Mouse (Mus musculus) retina, postnatal 1 day (tissue): Measurements from ENCODE around the gene Tmc5.

Experiments
- DNase-seq: peaks from one replicate; pipeline ENCODE4 v3.0.0-alpha.2; 2012

The Tmc5 gene

GRCm38 (mm10) chr7:118611185-118611749, 14.2 kb downstream of the Tmc5 start:
- DNase-seq: no peak

GRCm38 (mm10) chr7:118611933-118612332, 14.8 kb downstream of the Tmc5 start:
- DNase-seq: no peak

DNA sequence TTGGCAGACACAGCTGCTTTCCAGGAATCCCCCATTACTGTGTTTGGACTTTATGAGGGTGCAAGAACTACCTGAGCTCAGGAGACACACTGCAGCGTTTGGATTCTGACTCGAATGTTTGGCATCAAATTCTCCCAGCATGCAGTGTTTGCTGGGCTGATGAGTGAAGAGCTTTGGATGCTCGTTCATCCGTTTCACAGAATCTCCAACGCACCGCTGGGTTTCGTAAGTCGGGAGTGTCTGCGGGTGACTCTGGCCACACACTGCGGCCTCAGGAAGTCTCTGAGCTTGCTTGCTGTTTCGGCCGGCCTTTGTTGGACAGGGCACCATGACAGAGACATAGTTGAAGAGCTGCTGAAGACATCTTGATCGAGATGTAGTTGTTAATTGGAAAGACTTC, 17.0 kb downstream of the Tmc5 start:
- peak; percentile 67 for DNase-seq

DNA sequence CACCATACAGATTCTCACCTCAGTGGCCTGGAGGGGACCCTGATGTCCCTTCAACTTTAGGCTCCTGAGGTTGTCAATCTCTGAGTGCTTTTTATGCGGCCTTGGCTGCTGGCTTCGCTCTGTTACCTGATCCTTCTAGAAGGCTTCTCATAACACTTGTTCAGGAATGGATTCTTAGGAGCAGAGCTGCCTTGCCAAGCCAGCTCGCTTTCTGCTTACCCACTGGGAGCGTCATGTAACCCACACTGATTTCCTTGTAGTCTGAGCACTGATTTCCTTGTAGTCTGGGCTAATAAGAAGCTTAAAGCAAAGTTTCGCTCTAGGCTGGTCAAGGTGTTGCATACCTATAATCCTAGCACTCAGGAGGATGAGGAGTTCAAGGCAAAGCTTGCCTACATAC, 21.0 kb downstream of the Tmc5 start:
- no peak for DNase-seq

GRCm38 (mm10) chr7:118620243-118620906, 23.3 kb downstream of the Tmc5 start:
- DNase-seq: no peak

GRCm38 (mm10) chr7:118621094-118621493, 24.0 kb downstream of the Tmc5 start:
- DNase-seq: no peak

DNA sequence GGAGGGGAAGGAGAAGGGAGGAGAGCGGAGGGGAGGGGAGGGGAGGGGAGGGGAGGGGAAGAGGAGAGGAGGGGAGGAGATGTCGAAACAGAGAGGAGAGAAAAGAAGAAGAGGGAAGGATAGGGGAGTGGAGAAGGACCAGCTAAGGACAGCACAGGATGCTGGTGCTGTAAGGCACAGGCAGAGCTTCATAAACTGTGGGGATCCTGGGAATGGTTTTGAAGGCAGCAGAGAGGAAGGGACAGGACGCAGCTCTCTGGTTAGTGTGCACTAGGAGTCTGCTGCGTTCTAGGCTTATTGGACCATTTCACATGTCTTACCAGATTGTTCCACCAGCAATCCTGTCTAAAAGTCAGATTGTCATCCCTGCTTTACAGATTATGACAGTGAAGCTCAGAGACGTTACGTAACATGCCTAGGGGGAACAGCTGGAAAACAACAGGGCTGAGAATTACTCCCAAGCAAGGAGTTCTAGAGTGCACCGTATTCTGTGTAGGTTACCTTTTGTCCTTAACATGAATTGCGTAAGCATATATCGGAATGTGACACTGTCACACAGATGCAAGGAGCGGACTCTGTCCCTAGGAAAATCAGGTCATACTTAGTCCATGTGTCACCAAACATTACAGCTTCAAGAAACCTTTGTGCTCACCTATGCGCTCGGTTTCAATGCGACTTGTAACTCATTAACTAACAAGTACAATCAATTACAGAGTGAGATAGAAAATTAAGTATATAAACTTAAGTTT, 30.6 kb downstream of the Tmc5 start:
- no peak for DNase-seq

- no peak for DNase-seq
Observed at GRCm38 (mm10) chr7:118633094-118633493, 36.0 kb downstream of the Tmc5 start.

- no peak for DNase-seq
Observed at GRCm38 (mm10) chr7:118633951-118634350, 36.9 kb downstream of the Tmc5 start.

GRCm38 (mm10) chr7:118637466-118637865, 40.4 kb downstream of the Tmc5 start:
- DNase-seq: no peak

DNA sequence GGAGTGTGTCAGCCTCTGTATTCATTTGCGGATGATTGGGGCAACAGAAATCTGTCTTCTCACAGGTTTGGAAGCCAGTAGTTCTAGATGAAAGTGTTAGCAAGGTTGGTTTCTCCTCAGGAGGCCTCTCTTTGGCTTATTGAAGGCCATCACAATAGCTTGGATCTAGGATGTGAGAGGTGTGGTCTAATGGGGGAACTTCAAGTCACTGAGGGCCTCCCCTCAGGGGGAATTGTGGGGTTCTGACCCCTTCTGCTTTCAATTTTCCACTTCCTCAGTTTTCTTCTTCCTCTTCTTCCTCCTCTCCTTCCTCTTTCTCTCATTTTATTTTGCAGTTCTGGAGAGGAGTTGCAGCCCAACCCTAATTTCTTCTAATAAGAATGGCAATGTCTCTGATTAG, 49.1 kb downstream of the Tmc5 start:
- DNase-seq: no peak

DNA sequence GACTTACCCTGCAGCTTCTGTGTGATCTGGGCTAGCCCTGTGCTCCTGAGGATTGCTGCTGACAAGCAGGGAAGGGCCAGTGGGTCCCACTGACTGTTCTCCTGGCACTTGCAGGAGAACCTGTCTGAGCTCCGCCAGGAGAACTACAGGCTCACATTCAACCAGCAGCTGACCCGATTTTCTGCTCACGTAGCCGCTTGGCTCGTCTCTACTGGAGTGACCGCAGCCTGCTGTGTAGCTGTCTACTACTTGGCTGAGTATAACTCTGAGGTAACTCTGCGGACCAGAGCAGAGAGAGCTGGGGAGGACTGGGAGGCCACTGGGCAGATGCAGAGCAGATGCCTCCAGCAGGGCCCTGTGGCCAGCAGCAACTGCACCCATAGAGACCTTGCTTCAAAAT, 52.2 kb downstream of the Tmc5 start:
- no peak for DNase-seq

- DNase-seq: no peak
Observed at GRCm38 (mm10) chr7:118650119-118650518, 53.0 kb downstream of the Tmc5 start.

DNA sequence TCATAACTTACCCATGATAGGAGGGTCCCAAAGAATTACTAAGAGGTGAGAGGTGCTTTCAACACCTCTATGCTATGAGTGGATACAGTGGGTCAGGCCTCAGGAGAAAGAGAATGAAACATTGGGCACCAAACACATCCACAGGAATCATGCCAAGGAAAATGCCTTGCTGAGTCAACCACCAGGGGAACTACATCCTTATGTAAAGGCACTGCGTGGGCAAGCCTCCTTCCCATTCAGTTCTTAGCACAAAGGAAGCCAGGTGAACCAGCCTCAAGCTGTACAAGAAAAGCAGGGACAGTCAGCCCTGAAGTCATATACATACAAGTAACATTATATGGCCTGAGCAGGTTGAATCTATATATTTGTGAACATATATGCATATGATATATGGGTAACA, 53.8 kb downstream of the Tmc5 start:
- DNase-seq: no peak

GRCm38 (mm10) chr7:118652572-118653295, 55.6 kb downstream of the Tmc5 start:
- DNase-seq: no peak

- no peak for DNase-seq
Observed at GRCm38 (mm10) chr7:118656730-118657129, 59.6 kb downstream of the Tmc5 start.

- no peak for DNase-seq
Observed at GRCm38 (mm10) chr7:118667773-118668172, 70.7 kb downstream of the Tmc5 start.

- no peak for DNase-seq
Observed at GRCm38 (mm10) chr7:118670142-118670541, 73.0 kb downstream of the Tmc5 start.

DNA sequence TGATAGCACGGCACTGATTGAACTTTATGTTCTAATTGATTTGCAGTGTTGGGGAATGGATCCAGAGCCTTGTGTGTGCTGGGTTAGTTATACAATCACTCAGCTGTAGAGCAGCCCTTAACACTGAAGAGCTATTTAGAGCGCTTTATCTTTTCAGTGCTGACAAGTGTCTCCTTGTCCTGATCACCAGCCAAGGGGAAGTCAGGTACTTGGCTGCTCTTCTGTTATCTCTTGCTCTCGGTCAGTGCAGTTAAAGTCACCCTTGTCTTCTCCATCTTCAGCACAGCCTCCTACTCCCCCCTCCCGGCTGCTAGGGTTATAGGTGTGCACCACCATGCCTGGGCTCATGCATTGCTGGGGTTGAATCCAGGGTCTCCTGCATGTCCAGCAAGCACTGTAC, 79.7 kb downstream of the Tmc5 start:
- DNase-seq: no peak

DNA sequence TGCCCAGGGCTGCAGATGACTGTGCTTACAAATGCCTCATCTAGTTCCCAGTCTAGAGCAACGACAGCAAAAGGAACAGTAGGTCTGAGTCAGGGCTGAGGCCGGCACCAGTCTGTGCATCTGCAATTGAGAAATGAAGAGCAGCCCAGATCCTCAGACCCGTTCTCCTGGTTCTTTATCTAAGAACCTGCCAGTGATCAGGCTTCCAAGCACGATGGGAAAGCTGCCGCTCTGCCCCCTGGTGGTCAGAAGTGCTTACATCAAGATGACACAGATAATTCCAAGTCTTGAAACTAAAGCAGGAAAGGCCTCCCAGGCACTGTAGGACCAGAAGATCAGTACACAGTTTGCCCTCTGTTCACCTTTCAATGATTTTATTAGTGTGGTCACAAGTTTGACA, 91.1 kb downstream of the Tmc5 start:
- peak; percentile 86 for DNase-seq

- no peak for DNase-seq
Observed at GRCm38 (mm10) chr7:118689088-118689487, 92.0 kb downstream of the Tmc5 start.

- no peak for DNase-seq
Observed at GRCm38 (mm10) chr7:118691287-118691686, 94.2 kb downstream of the Tmc5 start.

DNA sequence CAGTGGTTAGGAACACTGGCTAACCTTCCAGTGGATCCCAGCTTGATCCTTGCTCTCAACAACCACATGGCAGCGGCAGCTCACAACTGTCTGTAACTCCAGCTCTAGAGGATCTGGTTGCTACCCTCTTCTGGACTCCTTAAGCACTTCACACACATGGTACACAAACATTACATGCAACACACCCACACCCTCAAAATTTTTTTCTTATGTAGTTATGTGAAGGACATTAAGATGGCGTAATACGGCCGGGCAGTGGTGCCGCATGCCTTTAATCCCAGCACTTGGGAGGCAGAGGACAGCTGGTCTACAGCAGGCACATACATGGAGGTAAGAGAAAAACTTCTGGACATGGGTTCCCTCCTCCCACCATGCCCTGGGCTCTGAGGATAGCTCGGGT, 99.0 kb downstream of the Tmc5 start:
- no peak for DNase-seq

DNA sequence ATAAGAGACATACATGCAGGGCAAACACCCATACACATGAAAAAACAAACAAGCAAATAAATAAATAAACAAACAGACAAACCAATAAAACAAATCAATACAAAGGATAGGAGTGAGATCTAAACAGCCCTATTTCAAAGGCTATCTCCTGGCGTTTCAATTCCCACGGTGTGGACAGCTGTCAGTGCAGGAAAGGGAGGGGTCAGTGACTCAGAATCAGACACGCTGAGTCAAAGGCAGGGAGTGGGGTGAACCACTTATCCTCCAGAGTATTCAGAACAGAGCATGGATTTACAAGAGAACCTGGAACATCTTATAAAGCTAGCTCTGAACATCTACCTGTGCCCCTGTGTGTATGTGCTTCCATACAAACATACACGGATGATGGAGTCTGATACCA, 100.1 kb downstream of the Tmc5 start:
- no peak for DNase-seq
